Mouse (Mus musculus) G1E (cell line): Measurements from ENCODE around the gene Dnm1.

Experiments used
- CTCF ChIP-seq: IDR thresholded peaks from 2 replicates; pipeline ENCODE4 v1.5.1; 2012; ENCODE audit warnings: low read depth, low read length, inconsistent platforms, mixed read lengths
- GATA1 ChIP-seq: IDR thresholded peaks from 2 replicates; pipeline ENCODE4 v1.6.1; 2012; ENCODE audit warnings: borderline replicate concordance, low read length, inconsistent platforms, mixed read lengths
- TAL1 ChIP-seq: conservative IDR thresholded peaks from 2 replicates; pipeline ENCODE4 v1.6.1; 2012; ENCODE audit warnings: low read depth, low read length, inconsistent platforms, mixed read lengths

DNA sequence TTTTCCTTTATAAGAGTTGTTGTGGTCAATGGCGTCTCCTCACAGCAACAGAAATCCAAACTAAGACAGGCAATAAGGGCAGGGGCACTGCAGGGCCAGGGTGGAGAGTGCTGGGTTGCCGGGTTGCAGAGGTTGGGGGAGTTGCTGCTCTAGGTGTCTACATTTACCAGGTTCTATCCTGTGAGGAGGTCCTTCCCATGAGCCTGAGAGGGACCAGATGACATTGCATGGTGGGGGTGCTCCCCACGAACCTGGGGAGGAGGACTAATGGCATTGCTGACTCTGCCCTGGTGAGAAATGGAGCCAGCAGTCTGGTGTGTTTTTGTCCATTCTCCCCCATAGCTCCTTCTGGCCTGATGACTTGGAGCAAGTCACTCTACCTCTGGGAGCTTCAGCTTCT, 4.6 kb upstream of the Dnm1 start:
- no peak for TF ChIP-seq CTCF
- no peak for TF ChIP-seq GATA1
- TF ChIP-seq TAL1, result no peak
